Mouse (Mus musculus) bone marrow, adult 2 months (tissue): ENCODE data around the gene Gnat3. TPM values are rescaled to one million over a fixed set of nuclear protein-coding genes. Genes with fewer than 3 reads are reported as not detected.

ENCODE experiments used
- H3K27ac ChIP-seq: fragments of 200-500 bp; 2 replicates; pipeline ENCODE4 v1.5.1; 2012; ENCODE audit warnings: low read depth, mild to moderate bottlenecking, control low read depth, inconsistent platforms, low read length; ENCODE audit not compliant: control insufficient read depth, poor library complexity, insufficient read depth
- H3K4me1 ChIP-seq: fragments of 200-500 bp; 2 replicates; pipeline ENCODE4 v1.6.1; 2011; ENCODE audit warnings: low read length; ENCODE audit not compliant: control insufficient read depth, insufficient read depth
- H3K4me3 ChIP-seq: fragments of 200-500 bp; replicated peaks from 2 replicates; pipeline ENCODE3; 2011; ENCODE audit warnings: mild to moderate bottlenecking, low read depth, low read length, control low read depth; ENCODE audit not compliant: control insufficient read depth
- CTCF ChIP-seq: fragments of 200-500 bp; IDR thresholded peaks from 2 replicates; pipeline ENCODE4 v1.5.1; 2011; ENCODE audit warnings: low read length, control low read depth; ENCODE audit not compliant: control insufficient read depth, insufficient read depth
- POLR2A ChIP-seq: fragments of 200-500 bp; IDR thresholded peaks from 2 replicates; pipeline ENCODE4 v1.6.1; 2011; ENCODE audit warnings: low read depth, mild to moderate bottlenecking, control low read depth, low read length, borderline replicate concordance; ENCODE audit not compliant: control insufficient read depth
- WGBS: fragments of 180-500 bp; shearing (Covaris S2); methylation state at CpG from one replicate; pipeline ENCODE4 v1.1.7; 2018; 5-methylcytosine and 5-hydroxymethylcytosine counted together
- polyA plus RNA-seq: library from polyadenylated mRNA; stranded (reverse); fragments of >200 nt; gene quantifications from 2 replicates; pipeline ENCODE4 v1.2.4, GENCODE M21; 2011; ENCODE audit warnings: low replicate concordance; ENCODE audit not compliant: missing spikeins, insufficient read depth, insufficient read length

The Gnat3 gene
- polyA plus RNA-seq, 1 experiment = not detected

DNA sequence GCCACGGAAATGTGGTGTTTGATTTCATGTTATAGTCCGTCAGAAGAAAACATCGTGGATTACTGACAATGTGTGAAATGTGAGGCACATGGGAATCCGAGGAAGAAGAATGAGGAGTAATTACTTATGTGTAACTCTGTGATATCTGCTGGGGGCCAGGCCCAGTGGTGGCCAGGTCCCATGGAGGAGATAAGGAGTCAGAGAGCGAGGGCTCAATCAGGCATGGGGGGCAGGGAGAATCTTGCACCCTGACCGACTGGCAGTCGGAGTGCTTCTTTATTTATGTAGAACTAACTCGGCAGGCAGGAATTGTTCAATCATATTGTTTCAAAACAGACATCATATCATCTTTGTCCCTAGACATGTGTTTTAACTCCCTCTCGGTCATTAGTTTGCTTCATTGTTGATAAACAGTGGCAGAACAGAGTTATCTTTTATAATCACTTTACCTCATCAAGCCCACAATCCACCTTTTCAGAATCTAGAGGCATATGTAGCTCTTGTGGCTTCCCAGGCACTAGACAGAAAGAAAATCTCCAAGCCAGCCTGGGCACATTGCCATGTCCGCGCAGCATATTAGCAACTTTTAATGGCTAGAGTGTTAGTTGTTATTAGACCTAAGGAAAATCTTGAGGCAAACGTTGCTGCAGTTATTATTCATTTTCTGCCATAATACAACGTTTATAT is 7.5 kb downstream of the Gnat3 start:
- no peak overlapping the region for H3K27ac ChIP-seq
- H3K4me1 ChIP-seq = no peaks in the 10 kb centered on the region; the same call in 1 of the 2 replicates
- no peak for TF ChIP-seq CTCF
- TF ChIP-seq POLR2A = no peak
- 77% methylated on average over 13 of the region's 13 CpGs for WGBS
- H3K4me3 ChIP-seq = no peak overlapping the region

DNA sequence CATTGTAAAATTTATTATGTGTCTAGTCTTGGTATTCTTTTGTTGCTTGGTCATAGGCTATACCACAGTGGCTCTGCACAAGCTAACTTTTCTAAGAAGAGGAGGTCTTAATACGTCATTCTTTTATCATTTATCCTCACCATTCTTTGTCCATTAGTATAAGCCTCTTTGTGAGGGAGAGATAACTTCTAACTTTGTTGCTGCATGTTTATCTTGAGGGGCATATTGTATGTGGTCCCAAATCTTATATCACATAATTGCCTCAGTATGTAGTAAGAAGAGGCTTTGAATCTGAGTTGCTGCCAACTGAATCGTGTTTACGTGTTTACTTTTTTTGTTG is 8.0 kb downstream of the Gnat3 start:
- H3K27ac ChIP-seq = no peak overlapping the region
- WGBS = 73% methylated on average over 3 of the region's 3 CpGs
- TF ChIP-seq POLR2A = no peak
- TF ChIP-seq CTCF = no peak
- no peaks in the 10 kb centered on the region; the same call in 1 of the 2 replicates for H3K4me1 ChIP-seq
- H3K4me3 ChIP-seq = no peak overlapping the region

DNA sequence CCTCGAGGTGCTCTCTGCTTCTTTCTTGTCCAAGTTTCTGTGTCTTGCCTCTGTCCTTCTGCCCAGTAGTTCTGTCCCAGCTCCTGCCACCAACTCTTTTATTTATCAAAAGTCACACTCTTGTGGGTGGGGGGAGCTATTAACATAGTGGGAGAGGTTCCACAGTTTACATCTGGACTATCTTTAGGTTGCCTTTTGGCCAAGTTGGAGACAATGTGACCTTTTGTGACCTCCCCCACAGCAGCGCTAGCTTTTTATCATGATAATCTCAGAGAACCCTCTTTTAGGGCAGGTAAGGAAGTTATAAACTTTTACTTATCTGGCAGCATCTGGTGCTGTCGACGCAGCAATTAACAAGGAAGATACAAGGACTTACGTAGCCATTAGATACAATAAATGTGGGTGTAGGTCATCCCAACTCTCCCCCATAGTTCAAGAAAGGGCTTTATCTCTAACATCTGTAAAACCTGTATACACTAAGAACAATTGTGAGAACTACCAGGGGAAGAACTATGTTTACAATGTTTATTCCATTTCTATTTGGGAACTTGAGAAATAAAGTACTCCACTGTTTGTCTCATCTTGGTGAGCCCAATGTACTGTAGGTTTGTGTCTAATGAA is 18.3 kb downstream of the Gnat3 start:
- TF ChIP-seq POLR2A (no peak), CTCF (no peak)
- Histone ChIP-seq H3K4me1 (no peaks in the 10 kb centered on the region), H3K27ac (no peak overlapping the region), H3K4me3 (no peak overlapping the region)
- 68% methylated on average over 5 of the region's 5 CpGs for WGBS

DNA sequence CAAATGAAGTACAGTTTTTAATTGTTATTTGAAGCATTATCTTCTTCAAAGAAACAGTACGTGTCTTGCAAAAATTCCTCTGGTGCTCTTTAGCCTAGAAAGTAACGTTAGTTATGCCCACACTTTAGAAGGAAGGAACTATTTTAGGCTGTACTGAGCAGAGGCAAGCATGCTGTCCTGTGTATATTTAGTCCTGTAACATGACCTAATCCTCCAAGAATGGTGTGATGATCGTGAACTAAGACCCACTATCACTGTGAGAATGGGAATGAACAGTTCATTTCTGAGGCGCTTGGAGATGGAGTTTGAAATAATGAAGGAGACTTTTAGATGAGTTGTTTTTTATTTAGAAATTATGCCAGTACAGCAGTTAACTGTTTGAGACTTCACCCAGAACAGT is 20.4 kb downstream of the Gnat3 start:
- WGBS = 67% methylated on average over 4 of the region's 4 CpGs
- H3K4me1 ChIP-seq = no peaks in the 10 kb centered on the region
- H3K27ac ChIP-seq = no peak overlapping the region
- H3K4me3 ChIP-seq = no peak overlapping the region
- TF ChIP-seq CTCF = no peak
- TF ChIP-seq POLR2A = no peak

DNA sequence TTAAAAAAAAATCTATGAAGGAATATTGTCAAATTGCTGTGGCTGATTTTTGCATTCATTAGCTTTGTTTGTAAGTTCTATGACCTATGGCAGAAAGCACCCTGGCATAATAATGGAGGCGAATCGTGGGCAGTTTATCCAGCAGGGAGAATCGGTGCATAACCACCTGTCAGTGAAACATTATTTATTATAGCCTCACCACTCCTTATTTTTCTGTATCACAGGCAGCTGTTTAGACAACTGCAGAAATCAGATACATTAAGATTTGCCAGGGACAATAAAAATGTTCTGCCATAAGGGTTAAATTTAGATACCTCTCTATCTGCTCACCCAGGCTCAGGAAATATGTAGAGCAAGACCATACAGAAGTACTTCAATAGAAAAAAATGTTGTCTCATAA is 22.2 kb downstream of the Gnat3 start:
- no peaks in the 10 kb centered on the region for H3K4me1 ChIP-seq
- 85% methylated on average over 3 of the region's 3 CpGs for WGBS
- no peak overlapping the region for H3K27ac ChIP-seq
- no peak overlapping the region for H3K4me3 ChIP-seq
- TF ChIP-seq CTCF (no peak), POLR2A (no peak)

DNA sequence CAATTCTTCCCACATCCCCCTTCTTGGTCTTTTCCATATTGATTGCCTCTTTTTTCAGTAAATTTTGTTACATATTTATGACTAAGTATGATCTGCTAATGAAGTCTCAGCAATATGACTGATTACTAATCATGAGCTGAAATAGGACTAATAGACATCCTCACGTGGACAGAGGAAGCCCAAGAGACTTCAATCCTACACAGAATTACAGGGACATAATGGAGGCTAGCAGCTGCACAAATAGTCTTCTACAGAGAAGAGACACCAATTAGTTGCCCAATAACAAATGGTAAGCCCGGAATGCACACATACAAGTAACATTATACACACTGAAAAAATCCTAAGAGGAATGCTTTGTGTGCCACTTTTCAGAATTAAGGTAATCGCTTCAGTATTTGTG is 24.3 kb downstream of the Gnat3 start:
- no peaks in the 10 kb centered on the region for H3K4me1 ChIP-seq
- no peak overlapping the region for H3K4me3 ChIP-seq
- no peak overlapping the region for H3K27ac ChIP-seq
- 70% methylated on average over 3 of the region's 3 CpGs for WGBS
- no peak for TF ChIP-seq CTCF
- no peak for TF ChIP-seq POLR2A

DNA sequence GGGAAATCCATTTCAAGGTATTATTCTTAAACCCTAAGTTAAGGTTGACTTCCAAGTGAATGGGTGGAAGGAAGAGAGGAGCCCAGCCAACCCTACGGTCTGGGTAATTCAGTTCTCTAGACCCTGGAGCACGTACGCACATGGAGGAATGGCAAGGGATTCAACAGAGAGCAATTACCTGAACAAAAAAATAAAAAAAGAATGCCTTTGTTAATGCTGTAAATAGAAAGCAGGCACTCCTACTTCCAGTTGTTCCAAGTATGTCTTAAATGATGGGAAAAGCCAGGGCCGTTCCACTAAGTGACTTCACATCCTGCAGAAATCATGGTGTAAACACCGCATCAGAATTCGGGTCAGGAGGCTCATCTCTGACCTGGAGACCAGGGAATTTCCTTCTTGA is 28.3 kb downstream of the Gnat3 start:
- WGBS = 85% methylated on average over 6 of the region's 6 CpGs
- TF ChIP-seq CTCF = no peak
- no peak for TF ChIP-seq POLR2A
- no peak overlapping the region for H3K27ac ChIP-seq
- no peak overlapping the region for H3K4me3 ChIP-seq
- no peaks in the 10 kb centered on the region for H3K4me1 ChIP-seq

DNA sequence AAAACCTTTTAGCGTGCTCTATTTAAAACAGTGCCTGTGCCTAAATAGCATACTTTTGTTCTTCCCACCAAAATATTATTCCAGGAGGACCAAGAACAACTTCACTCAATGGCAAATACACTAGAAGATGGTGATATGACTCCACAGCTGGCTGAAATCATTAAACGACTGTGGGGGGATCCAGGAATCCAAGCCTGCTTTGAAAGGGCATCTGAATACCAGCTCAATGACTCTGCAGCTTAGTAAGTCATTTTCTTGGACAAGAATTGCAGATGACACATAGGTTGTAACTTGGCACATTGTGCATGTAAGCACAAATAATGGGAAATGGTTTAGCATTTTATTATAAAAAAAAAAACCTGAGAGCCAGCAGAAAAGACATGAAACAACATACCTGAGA is 37.2 kb downstream of the Gnat3 start:
- no peak for TF ChIP-seq POLR2A
- no peak for TF ChIP-seq CTCF

More for the DNA sequence above, 37.2 kb downstream of the Gnat3 start:
- H3K4me3 ChIP-seq = no peak overlapping the region
- WGBS = 75% methylated on average over 2 of the region's 2 CpGs
- no peaks in the 10 kb centered on the region for H3K4me1 ChIP-seq
- no peak overlapping the region for H3K27ac ChIP-seq
